Mouse (Mus musculus): ENCODE results near the gene Gm128. TPM values are rescaled to one million over a fixed set of nuclear protein-coding genes. Genes with fewer than 3 reads are reported as not detected.

The Gm128 gene
- 0.26 and 0.40 TPM in 2 replicates for polyA plus RNA-seq (2014; fragmentation: Nextera tagmentation; extraction: Ambion mirVana)

DNA sequence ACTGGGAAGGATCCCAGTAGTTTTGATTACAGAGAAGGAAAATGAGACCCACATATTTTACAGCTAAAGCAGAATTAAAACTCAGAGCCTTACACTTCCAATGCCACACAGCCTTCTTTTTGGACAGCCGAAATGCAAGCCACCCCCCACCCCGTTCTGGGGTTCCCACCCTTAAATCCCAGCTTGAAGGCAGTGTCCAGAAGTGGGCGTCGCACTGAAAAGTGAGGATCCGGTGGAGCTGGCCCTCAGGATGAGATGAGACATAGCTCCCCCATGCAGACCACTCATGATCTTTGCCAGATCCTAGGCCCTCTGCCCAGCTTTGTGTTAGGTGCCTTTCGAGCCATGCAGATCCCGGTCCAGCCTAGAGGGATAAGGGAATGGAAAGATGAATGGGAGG, at the start of gene Gm128:
Gene Gm128 (minus strand): TSS at position 101 of the 400 bp plus-strand sequence.
- Histone ChIP-seq H3K27me3 (replicated peaks; ENCODE audit: control insufficient read depth, insufficient read depth, low read length) (no peaks in the 10 kb centered on the region), H3K36me3 (ENCODE audit: control insufficient read depth, insufficient read depth, low read length) (peaks cover 10% of the 10 kb centered on the region), H3K4me3 (ENCODE audit: low read depth, low read length) (no peak within 1 kb of the TSS), H3K27ac (ENCODE audit: low read depth) (no peak within 1 kb of the TSS), H3K9ac (ENCODE audit: low read length) (0 out of 2 replicates have a peak within 1 kb of the TSS, but pooled peaks have one; percentile 8), H3K9me3 (ENCODE audit: control insufficient read depth, low read length) (no peaks in the 10 kb centered on the region), H3K4me1 (replicated peaks; ENCODE audit: control insufficient read depth, insufficient read depth, low read length) (no peaks in the 10 kb centered on the region), H3K4me2 (ENCODE audit: low read length) (peak within 1 kb of the TSS; percentile 12; the same call in 1 of the 2 replicates)
- no peak for ATAC-seq (replicated peaks; ENCODE audit: low FRiP score, low TSS enrichment, low read depth)
- WGBS = 66% methylated on average over 7 of the region's 7 CpGs
- DNase-seq (ENCODE audit: low spot score) = no peak

DNA sequence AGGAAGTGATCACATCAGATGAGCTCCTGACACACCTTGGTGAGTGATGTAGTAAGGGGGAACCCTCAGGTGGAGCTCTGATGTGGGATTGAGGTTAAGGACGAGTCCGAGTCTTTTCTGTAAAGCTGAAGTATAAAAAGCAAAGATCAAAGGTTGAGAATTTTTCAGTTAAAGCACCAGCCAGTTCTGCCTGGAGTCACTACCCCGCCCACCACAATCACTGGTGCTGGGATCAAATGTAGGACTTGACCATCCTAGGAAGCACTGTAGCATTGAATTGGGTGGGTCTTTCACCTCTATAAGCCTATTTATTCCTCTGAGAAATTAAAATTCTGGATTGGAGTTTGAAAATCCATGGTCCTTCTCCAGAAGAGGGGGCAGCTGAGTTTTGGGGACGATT, 49.6 kb upstream of the Gm128 start:
- Histone ChIP-seq H3K36me3 (ENCODE audit: control insufficient read depth, insufficient read depth, low read length) (peaks cover 56% of the 10 kb centered on the region), H3K4me2 (ENCODE audit: low read length) (no peak overlapping the region), H3K9ac (ENCODE audit: low read length) (no peak overlapping the region), H3K9me3 (ENCODE audit: control insufficient read depth, low read length) (no peaks in the 10 kb centered on the region), H3K4me3 (ENCODE audit: low read depth, low read length) (no peak overlapping the region), H3K4me1 (replicated peaks; ENCODE audit: control insufficient read depth, insufficient read depth, low read length) (0 out of 2 replicates have a peak, but pooled peaks cover 3% of the 10 kb centered on the region), H3K27me3 (replicated peaks; ENCODE audit: control insufficient read depth, insufficient read depth, low read length) (no peaks in the 10 kb centered on the region), H3K27ac (ENCODE audit: low read depth) (no peak overlapping the region)
- DNase-seq (ENCODE audit: low spot score) (no peak), ATAC-seq (replicated peaks; ENCODE audit: low FRiP score, low TSS enrichment, low read depth) (no peak)
- WGBS = 80% methylated on average over 4 of the region's 4 CpGs

DNA sequence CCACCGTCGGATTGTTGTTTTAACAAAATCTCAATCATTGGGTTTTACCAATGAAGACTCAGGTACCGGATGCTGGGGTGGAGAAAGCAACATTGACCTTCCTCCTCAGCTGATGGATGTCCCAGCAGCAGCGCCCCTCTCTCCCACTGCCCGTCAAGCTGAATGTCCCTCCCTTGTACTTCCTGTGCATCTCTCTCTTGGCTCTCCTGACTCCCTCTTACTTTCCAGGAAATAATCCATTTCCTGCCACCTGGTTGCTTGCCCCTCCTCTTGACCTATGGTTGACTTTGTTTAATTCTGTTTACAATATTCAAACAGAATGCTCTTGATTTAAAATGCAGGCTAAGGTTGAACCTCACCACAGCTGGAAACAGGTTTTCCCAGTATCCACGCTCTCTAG, 48.8 kb upstream of the Gm128 start:
- no peak for ATAC-seq (replicated peaks; ENCODE audit: low FRiP score, low TSS enrichment, low read depth)
- H3K9me3 ChIP-seq (ENCODE audit: control insufficient read depth, low read length) = no peaks in the 10 kb centered on the region
- peaks cover 51% of the 10 kb centered on the region for H3K36me3 ChIP-seq (ENCODE audit: control insufficient read depth, insufficient read depth, low read length)
- 58% methylated on average over 6 of the region's 6 CpGs for WGBS
- no peaks in the 10 kb centered on the region for H3K27me3 ChIP-seq (replicated peaks; ENCODE audit: control insufficient read depth, insufficient read depth, low read length)
- H3K27ac ChIP-seq (ENCODE audit: low read depth) = no peak overlapping the region
- 0 out of 2 replicates have a peak, but pooled peaks cover 3% of the 10 kb centered on the region for H3K4me1 ChIP-seq (replicated peaks; ENCODE audit: control insufficient read depth, insufficient read depth, low read length)
- H3K9ac ChIP-seq (ENCODE audit: low read length) = no peak overlapping the region
- no peak overlapping the region for H3K4me3 ChIP-seq (ENCODE audit: low read depth, low read length)
- no peak overlapping the region for H3K4me2 ChIP-seq (ENCODE audit: low read length)
- DNase-seq (ENCODE audit: low spot score) = no peak

DNA sequence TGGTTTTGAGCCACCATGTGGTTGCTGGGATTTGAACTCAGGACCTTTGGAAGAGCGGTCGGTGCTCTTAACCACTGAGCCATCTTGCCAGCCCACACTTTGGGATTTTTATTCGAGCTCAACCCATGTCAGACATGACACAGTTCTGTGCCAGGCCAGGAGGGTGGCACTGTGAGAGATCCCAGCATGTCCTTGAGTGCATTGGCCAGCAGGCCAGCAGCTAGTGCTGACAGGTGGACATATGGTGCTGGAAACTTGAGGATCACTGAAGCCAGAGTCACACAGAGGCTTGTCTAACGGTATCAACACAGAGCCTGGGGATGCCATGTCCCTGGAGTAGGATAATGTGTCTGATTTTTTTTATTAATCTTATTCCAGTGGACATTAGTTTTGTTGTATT, 48.0 kb upstream of the Gm128 start:
- H3K9me3 ChIP-seq (ENCODE audit: control insufficient read depth, low read length) = no peaks in the 10 kb centered on the region
- no peak overlapping the region for H3K4me2 ChIP-seq (ENCODE audit: low read length)
- H3K27me3 ChIP-seq (replicated peaks; ENCODE audit: control insufficient read depth, insufficient read depth, low read length) = no peaks in the 10 kb centered on the region
- no peak overlapping the region for H3K27ac ChIP-seq (ENCODE audit: low read depth)
- 89% methylated on average over 4 of the region's 4 CpGs for WGBS
- H3K4me3 ChIP-seq (ENCODE audit: low read depth, low read length) = no peak overlapping the region
- peaks cover 7% of the 10 kb centered on the region; the same call in 1 of the 2 replicates for H3K4me1 ChIP-seq (replicated peaks; ENCODE audit: control insufficient read depth, insufficient read depth, low read length)
- H3K36me3 ChIP-seq (ENCODE audit: control insufficient read depth, insufficient read depth, low read length) = peaks cover 44% of the 10 kb centered on the region
- ATAC-seq (replicated peaks; ENCODE audit: low FRiP score, low TSS enrichment, low read depth) (no peak), DNase-seq (ENCODE audit: low spot score) (no peak)
- H3K9ac ChIP-seq (ENCODE audit: low read length) = no peak overlapping the region

DNA sequence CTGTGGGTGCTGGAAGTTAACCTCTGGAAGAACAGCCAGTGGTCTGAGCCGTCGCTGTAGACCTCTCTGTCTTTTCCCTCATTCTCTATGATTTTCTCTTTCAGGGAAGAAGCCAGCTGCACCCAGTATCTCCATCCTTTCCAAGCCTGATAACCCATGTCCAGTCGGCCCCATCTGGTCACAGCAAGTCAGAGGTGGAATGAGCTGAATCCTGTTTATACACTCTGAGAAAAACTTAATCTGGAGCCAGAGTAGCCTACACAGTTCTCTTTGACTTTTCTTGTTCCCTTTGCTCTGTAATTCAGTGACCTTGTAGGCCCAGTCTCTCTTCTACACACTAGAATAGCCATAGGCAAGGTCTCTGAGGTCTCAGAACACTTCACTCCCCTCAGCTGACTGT, 46.1 kb upstream of the Gm128 start:
- DNase-seq (ENCODE audit: low spot score) (no peak), ATAC-seq (replicated peaks; ENCODE audit: low FRiP score, low TSS enrichment, low read depth) (no peak)
- no peak overlapping the region for H3K4me3 ChIP-seq (ENCODE audit: low read depth, low read length)
- peaks cover 15% of the 10 kb centered on the region; the same call in 1 of the 2 replicates for H3K4me1 ChIP-seq (replicated peaks; ENCODE audit: control insufficient read depth, insufficient read depth, low read length)
- no peak overlapping the region for H3K9ac ChIP-seq (ENCODE audit: low read length)
- no peak overlapping the region for H3K4me2 ChIP-seq (ENCODE audit: low read length)
- H3K36me3 ChIP-seq (ENCODE audit: control insufficient read depth, insufficient read depth, low read length) = peaks cover 26% of the 10 kb centered on the region
- H3K9me3 ChIP-seq (ENCODE audit: control insufficient read depth, low read length) = no peaks in the 10 kb centered on the region
- H3K27me3 ChIP-seq (replicated peaks; ENCODE audit: control insufficient read depth, insufficient read depth, low read length) = no peaks in the 10 kb centered on the region
- WGBS = 91% methylated on average over 3 of the region's 3 CpGs
- no peak overlapping the region for H3K27ac ChIP-seq (ENCODE audit: low read depth)

DNA sequence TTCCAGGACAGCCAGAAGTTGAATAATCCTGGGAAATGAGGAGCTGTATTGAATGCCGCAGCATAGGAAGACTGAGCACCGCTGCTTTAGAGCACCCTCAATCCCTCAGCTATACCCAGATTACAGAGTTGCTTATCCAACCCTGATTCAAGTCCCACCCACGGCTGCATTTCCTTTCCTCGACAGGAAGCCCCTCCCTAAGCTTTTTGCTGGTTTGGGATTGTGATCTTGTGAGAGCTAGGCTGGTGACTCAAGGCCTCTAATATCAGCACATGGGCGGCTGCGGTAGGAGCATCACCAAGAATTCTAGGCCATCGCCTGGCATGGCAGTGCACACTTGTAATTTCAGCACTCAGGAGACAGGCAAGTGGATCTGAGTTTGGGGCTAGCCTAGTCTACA, 45.1 kb upstream of the Gm128 start:
- no peak for DNase-seq (ENCODE audit: low spot score)
- H3K27ac ChIP-seq (ENCODE audit: low read depth) = no peak overlapping the region
- ATAC-seq (replicated peaks; ENCODE audit: low FRiP score, low TSS enrichment, low read depth) = no peak
- no peak overlapping the region for H3K4me3 ChIP-seq (ENCODE audit: low read depth, low read length)
- H3K9ac ChIP-seq (ENCODE audit: low read length) = no peak overlapping the region
- no peak overlapping the region for H3K4me2 ChIP-seq (ENCODE audit: low read length)
- H3K36me3 ChIP-seq (ENCODE audit: control insufficient read depth, insufficient read depth, low read length) = peaks cover 17% of the 10 kb centered on the region
- H3K27me3 ChIP-seq (replicated peaks; ENCODE audit: control insufficient read depth, insufficient read depth, low read length) = no peaks in the 10 kb centered on the region
- H3K4me1 ChIP-seq (replicated peaks; ENCODE audit: control insufficient read depth, insufficient read depth, low read length) = peaks cover 17% of the 10 kb centered on the region; the same call in 1 of the 2 replicates
- H3K9me3 ChIP-seq (ENCODE audit: control insufficient read depth, low read length) = no peaks in the 10 kb centered on the region
- 78% methylated on average over 7 of the region's 7 CpGs for WGBS

DNA sequence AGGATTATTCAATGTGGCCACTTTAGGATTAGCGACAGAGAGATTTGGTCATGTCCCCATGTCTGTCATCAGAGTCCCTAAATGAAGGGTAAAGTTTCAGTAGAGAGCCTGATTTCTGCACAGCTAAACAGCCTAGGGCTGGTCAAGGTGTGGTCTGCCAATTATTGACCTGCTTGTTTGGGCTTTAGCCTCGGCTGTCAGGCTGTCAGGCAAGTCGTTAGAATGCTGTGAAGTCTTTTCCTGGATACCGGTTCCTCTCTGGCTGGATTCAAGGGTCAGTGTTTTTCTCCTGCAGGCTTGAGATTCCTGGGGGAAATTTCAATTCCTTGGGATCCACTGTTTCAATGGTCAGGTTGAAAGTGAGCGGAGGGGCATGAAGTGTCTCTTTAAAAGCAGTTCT, 44.6 kb upstream of the Gm128 start:
- no peaks in the 10 kb centered on the region for H3K27me3 ChIP-seq (replicated peaks; ENCODE audit: control insufficient read depth, insufficient read depth, low read length)
- peaks cover 17% of the 10 kb centered on the region for H3K36me3 ChIP-seq (ENCODE audit: control insufficient read depth, insufficient read depth, low read length)
- H3K4me3 ChIP-seq (ENCODE audit: low read depth, low read length) = no peak overlapping the region
- no peak overlapping the region for H3K4me2 ChIP-seq (ENCODE audit: low read length)
- H3K27ac ChIP-seq (ENCODE audit: low read depth) = no peak overlapping the region
- H3K4me1 ChIP-seq (replicated peaks; ENCODE audit: control insufficient read depth, insufficient read depth, low read length) = peaks cover 17% of the 10 kb centered on the region; the same call in 1 of the 2 replicates
- H3K9ac ChIP-seq (ENCODE audit: low read length) = no peak overlapping the region
- ATAC-seq (replicated peaks; ENCODE audit: low FRiP score, low TSS enrichment, low read depth) (no peak), DNase-seq (ENCODE audit: low spot score) (no peak)
- no peaks in the 10 kb centered on the region for H3K9me3 ChIP-seq (ENCODE audit: control insufficient read depth, low read length)
- WGBS = 59% methylated on average over 5 of the region's 5 CpGs

DNA sequence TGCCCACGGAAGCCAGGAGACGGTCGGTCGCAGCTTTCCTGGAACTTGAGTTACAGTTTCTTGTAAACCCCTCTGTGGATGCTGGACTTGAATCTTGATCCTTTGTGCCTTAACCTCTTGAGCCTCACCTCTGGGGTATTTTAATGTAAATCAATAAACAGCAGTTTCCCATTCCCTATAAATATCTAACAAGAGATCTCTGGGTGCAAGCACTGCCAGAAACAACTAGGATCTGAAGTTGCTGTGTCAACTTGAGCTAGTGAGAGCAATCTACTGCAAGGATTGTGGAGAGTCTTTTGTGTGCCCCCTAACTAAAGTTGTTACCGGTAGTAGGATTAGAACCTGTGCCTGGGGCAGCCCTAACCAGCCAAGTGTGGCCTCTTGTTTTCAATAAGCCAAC, 44.0 kb upstream of the Gm128 start:
- 94% methylated on average over 5 of the region's 5 CpGs for WGBS
- peaks cover 23% of the 10 kb centered on the region; the same call in 1 of the 2 replicates for H3K4me1 ChIP-seq (replicated peaks; ENCODE audit: control insufficient read depth, insufficient read depth, low read length)
- H3K9ac ChIP-seq (ENCODE audit: low read length) = no peak overlapping the region
- H3K27ac ChIP-seq (ENCODE audit: low read depth) = no peak overlapping the region
- no peak overlapping the region for H3K4me2 ChIP-seq (ENCODE audit: low read length)
- DNase-seq (ENCODE audit: low spot score) = no peak
- H3K27me3 ChIP-seq (replicated peaks; ENCODE audit: control insufficient read depth, insufficient read depth, low read length) = no peaks in the 10 kb centered on the region
- H3K4me3 ChIP-seq (ENCODE audit: low read depth, low read length) = no peak overlapping the region
- ATAC-seq (replicated peaks; ENCODE audit: low FRiP score, low TSS enrichment, low read depth) = no peak
- H3K9me3 ChIP-seq (ENCODE audit: control insufficient read depth, low read length) = no peaks in the 10 kb centered on the region
- peaks cover 17% of the 10 kb centered on the region for H3K36me3 ChIP-seq (ENCODE audit: control insufficient read depth, insufficient read depth, low read length)
